Mouse (Mus musculus) urinary bladder, postnatal 25 days (tissue): ENCODE results near the gene Nudt4.

Experiments
- DNase-seq: peaks from one replicate; pipeline ENCODE4 v3.0.0; 2022; ENCODE audit warnings: low spot score

Gene Nudt4

GRCm38 (mm10) chr10:95563851-95564845, at the start of gene Nudt4:
Gene Nudt4, minus strand, starts transcription at chr10:95564146.
- DNase-seq, result peak; percentile 87

GRCm38 (mm10) chr10:95611331-95611721, 47.4 kb upstream of the Nudt4 start:
- no peak for DNase-seq

DNA sequence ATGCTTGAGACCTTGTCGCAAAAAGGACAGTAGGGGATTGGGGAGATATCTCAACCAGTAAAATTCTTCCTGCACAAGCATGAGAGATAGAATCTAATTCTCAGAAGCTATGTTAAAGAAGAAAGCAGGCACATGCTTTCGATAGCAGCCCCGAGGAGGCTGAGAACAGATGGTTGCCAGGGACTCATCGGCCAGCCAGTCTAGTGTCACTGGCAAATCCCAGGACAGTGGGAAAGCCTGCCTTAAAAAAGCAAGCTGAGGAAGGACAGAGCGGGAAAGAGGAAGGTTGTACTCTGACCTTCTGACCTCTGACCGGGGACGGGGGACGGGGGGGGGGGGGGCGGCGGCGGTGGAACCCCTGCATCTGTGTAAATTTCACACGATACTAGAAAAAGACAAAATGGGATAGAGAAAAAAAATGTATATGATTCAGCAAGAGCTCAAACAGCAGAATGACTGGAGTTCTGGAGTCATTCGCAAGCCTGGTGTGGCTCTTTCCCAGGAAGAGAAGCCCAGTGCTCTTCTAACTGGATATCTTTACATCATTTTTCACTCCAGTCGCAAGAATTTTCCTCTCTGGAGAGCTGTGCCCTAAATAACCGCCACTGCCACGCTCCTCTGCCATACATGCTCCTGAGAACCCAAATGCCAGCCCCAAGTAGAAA, 46.9 kb upstream of the Nudt4 start:
- DNase-seq, result no peak

DNA sequence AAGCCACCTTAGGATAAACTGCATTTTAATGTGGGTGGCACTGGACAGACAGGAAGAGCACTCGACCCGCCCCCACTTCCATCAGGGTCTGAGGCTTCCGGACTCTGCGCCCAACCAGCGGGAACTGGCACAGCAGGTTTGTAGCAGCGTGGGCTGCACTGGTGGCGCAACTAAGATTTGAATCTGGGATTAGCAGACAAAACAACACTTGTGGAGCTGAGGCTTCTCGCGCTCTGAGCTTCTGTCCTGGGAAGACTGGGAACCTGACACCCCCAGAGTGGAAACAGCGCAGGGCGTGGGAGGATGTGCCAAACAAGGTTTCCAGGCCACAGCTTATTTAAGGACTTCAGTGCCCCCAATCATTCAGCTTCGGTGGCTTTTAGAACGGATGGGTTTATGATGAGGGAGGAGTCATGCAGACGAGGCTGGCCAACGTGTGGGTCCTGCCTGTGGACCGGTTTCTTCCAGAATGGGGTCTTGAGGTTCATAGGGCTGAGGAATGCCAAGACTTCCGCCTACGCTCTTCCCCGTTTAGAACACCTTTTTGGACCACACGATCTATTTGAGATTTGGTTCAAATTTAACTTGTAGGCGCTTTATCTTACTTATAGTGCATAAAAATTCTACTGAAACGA, 41.1 kb upstream of the Nudt4 start:
- DNase-seq, result peak; percentile 20

DNA sequence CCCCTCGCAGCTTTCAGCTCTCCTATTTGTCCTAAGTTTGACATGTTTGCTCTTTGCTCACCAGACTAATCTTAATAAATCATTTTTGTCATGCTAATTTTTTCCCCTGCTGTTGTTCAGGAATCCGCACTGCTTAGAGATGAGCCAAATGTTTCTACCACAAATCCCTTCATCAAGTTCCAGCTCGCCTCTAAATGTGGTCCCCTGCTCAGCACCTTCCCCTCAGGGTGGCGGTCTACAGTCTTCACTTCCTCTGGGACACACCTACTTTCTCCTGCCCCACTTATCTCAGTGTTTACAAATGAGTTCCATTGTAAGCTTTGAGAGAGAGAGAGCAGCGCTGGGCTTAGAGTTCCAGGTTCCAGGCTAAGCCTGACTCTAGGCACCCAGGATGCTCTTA, 36.6 kb upstream of the Nudt4 start:
- DNase-seq, result no peak

GRCm38 (mm10) chr10:95599740-95600139, 35.8 kb upstream of the Nudt4 start:
- DNase-seq, result no peak

- DNase-seq, result no peak
Measured at GRCm38 (mm10) chr10:95598056-95598587, 34.2 kb upstream of the Nudt4 start.

- no peak for DNase-seq
Measured at GRCm38 (mm10) chr10:95595852-95596639, 32.1 kb upstream of the Nudt4 start.

DNA sequence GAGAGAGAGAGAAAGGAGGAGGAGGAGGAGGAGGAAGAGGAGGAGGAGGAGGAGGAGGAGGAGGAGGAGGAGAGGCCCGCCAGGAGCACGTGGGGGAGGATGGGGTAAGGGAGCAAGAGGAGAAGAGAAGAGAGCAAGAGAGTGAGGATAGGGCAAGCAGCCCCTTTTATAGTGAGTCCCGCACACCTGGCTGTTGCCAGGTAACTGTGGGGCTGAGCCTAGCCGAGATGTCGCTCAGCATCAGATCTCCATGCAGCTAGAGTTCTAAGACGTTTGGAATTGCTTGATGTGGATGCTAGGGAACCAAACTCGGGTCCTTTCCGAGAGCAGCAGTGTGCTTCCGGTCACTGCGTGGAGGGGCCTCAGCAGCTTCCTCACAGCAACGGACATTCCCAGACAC, 30.5 kb upstream of the Nudt4 start:
- no peak for DNase-seq

DNA sequence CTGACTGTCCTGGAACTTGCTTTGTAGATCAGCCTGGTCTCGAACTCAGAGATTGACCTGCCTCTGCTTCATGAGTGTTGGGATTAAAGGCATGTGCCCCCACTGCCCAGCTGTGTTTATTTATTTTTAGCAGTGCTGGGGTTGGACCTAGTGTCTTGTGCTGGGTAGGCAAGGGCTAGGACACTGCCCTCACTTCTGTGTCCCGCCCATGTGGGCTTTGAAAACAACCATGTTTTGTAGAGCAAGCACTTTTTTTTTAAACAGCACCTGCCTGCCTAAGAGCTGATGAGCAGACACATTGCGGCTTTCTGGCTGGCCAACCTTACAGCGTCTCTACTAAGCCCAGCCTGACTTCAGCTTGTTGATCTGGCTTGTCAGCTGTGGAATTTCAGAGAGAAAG, 27.3 kb upstream of the Nudt4 start:
- no peak for DNase-seq

- no peak for DNase-seq
Measured at GRCm38 (mm10) chr10:95590196-95590595, 26.2 kb upstream of the Nudt4 start.

- DNase-seq, result no peak
Measured at GRCm38 (mm10) chr10:95589196-95589595, 25.2 kb upstream of the Nudt4 start.

DNA sequence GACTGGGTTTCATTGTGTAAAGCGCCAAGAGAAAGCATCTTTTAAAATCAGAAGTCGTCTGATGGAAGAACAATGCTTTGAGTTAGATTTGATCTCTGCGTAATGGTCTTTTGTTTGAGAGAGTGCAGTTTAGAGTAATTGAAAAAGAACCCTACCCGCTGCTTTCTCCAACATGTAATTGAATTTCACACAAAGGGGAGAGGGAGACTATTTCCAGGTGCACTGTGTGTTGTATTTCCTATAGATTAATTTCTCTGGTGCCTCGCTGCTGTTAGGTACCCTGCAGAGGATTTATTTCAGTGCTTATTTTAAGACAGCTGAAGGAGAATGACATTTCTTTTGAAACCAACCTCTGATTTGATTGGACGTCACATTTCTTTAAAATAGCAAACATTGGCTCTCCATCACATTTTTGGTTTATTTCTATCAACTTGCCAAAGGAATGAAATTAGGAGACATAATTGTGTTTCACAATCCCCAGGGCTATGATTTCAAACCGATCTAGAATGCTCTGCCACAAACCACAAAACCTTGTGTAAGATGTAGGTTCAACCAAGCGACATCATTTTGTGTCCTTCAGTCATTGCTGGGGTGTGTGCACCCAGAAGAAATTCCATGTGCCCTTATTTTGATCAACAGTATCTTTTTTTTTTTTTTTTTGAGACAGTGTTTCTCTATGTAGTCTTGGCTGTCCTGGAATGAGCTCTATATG, 23.7 kb upstream of the Nudt4 start:
- DNase-seq, result no peak

DNA sequence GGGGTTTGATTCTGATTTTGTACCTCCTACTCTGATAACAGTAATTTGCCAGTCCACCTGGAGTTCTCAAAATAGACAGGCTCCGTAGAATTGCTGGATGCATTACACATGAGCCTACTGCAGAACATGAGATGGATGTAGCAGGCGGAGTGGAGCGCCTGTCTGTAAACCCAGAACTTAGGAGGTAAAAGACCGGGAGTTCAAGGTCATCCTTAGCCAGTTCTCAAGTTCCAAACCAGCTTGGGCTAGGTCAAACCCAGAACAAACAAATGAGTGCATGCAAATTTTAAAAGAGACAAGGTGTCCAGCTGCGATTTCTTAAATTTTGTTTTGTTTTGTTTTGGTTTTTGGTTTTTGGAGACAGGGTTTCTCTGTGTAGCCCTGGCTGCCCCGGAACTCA, 21.6 kb upstream of the Nudt4 start:
- DNase-seq, result no peak

GRCm38 (mm10) chr10:95577567-95577950, 13.6 kb upstream of the Nudt4 start:
- DNase-seq, result no peak

DNA sequence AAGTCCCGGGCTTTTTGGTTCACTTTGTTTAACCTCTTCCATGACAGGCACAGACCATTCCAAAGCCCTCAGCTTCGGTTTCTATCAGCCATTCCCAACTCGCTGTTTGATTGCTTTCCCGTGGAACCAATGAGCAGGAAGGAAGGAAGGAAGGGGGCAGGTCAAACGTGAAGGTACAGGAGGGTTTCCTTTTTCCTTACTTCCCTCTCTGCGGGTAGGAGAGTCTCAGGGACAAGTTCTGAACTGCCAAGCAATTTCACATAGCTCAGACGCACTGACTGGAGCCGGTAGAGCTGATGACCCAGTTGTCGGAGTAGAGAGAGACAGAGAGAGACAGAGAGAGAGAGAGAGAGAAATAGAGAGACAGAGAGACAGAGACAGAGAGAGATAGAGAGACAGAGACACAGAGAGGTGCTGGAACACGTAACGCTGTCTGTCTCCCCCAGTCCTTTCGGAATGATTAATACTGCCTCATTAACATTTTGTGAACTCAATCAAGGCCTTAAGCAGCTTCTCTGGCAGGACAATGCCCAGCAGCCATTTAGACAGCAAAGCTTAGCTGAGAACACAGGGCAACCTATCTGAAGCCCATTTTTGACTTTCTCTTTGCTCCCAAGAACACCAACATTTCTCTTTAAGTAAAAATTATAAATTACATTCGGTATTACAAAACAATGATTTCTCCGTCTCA, 13.1 kb upstream of the Nudt4 start:
- no peak for DNase-seq

DNA sequence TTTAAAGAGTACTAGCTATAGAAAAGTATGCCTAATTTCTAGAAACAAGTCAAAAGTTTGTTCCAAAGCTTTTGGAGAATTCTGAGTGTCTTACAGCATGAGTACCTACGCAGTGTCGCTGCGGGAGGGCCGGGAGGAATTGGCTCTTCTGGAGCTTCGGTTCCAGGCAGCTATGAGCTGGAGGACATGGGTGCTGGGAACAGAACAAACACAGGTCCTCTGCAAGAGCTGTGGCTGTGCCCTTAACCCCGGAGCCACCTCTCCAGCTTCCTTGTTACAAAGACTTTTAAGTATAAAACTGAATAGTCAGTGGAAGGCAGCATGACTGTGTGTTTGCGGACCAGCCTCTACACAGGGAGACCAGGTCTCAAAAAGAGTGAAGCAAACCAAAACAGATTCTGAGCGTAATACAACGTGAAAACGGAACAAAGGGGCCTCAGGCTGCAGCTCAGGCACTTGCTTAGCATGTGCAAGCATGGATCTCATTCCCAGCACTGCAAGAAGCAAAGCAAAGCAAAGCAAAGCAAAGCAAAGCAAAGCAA, 12.0 kb upstream of the Nudt4 start:
- no peak for DNase-seq

DNA sequence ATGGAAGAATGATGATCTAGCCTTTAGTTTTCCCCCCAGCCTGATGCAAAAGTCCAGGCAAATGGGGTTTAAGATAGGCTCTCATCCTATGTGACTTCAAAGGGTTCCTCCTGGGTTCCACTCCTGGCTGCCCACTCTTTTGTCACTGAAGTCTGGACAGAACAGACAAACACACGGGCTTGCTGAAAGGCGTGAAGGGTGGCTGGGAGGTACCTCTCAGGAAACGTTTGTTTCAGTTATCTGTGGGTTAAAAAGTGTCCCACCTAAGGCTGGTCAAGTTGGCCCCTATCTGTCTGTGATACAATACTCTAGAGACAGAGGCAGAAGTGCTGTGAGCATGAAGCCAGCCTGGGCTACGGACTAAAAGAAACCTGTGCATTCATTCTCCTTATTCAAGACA, 11.0 kb upstream of the Nudt4 start:
- no peak for DNase-seq

- DNase-seq, result no peak
Measured at GRCm38 (mm10) chr10:95569441-95569840, 5.5 kb upstream of the Nudt4 start.

DNA sequence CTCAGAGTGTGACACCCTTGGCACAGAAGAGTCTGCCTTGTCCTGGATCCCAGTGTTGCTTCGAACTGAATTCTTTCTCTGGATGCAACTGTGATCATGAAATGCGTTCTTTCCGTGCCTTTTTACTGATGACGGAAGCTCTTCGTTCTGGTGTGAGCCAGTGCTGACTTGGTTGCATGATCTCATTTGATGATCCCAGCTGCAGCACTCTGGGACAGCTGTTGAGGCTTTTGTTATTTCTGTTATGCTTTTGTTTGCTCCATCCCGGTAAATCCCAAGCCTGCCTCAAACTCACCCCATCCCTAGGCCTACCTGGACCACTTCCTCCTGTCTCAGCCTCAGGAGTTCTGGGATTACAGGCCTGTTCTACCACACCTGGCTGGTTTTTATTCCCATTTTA, 4.1 kb upstream of the Nudt4 start:
- DNase-seq, result no peak
